Mouse (Mus musculus) liver (tissue): ENCODE measurements around the gene Clec1b.

Experiments
- DNase-seq: peaks from one replicate; pipeline ENCODE4 v3.0.0-alpha.2; 2020; ENCODE audit warnings: mixed read lengths

Gene Clec1b

DNA sequence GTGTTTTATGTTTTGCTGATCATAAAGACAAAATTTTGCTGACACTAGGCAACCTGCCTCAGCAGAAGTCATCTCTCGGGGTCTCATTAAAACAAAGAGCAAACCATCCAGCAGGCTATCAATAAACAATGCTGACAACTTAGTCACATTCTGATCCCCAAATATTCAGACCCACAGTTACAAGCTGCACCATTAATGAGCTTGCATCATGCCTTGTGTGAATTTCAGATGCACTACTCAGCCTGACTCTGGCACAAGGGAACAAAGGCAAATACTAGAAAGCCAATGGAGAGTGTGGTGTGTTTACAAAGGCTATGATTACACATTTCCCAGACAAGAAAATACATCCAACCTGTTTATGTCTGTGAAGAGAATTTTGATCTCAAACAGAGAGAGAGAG, 17.1 kb downstream of the Clec1b start:
- no peak for DNase-seq

DNA sequence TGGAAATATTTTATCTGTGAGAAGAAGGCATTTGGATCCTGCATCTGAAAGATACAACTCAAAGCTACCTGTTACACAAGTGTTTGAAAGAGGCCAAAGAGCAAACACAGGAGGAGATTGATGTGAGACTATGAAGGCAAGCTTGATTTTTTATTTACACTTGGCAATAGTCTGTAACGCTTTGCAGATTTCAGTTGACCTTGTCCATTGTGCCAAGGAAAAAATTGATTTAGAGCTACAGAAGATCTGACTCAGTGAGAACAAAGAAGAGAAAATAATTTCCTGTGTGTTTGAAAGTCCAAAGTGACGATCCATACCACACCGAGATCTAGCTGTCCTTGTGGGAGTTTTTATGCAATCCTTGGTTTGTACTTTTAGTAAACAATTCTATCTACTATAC, 25.2 kb downstream of the Clec1b start:
- DNase-seq, result no peak

- peak; percentile 28 for DNase-seq
Measured at GRCm38 (mm10) chr6:129423040-129423733, 26.1 kb downstream of the Clec1b start.

- DNase-seq, result peak; percentile 65
Measured at GRCm38 (mm10) chr6:129423734-129424072, 26.6 kb downstream of the Clec1b start.

DNA sequence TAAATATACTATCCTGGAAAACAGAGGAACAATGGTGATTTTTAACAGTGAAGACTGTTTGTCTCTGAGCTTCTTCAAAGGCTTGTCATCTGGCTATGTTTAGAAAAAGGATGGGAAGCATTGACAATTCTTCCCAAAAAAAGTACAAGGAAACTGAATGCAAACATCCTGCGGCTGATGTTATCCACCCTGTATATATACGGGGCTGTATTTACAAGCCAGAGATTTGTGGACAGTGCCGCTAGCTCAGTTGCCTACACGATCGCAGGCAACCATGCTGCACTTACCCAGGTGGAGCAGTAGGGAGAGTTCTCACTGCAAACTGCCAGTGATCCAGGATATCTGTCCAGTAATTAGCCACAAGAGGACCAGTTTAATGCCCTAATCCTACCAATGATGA, 28.1 kb downstream of the Clec1b start:
- no peak for DNase-seq

GRCm38 (mm10) chr6:129425812-129426211, 28.7 kb downstream of the Clec1b start:
- no peak for DNase-seq

DNA sequence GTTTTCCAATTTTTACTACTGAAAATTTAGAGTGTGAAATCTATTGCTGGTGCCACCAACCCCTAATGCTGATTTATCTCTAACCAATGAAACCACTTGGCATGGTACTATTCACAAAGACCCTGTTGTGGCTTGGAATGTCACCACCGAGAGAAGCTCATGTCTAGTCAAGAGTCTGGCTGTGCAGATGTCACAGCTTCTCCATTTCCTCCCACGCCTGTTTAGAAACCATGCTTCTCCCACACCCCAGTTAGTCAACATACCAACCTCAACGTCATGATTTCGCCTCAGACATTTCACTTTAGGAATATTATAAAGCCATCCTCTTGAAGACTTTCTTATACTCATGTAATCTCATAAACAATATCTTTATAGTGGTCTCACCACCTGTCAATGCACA, 30.2 kb downstream of the Clec1b start:
- no peak for DNase-seq

DNA sequence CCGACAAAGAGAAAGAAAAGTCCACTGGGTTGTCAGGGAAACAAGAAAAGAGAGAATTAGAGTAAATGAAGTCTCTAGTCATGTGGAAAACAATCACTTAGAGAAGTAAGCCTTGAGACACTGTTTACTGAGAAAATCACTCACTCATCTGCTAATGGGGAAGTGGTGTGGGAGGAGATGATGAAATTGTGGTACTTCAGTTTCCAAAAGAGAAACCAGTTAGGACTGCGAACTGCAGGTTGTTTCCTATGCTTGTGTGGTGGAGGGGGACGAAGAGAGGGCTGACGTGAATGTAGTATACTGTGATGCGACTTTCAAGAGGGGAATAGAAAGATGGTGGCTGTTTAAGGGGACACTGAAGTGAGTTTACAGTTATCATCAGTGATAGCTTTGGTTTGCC, 37.1 kb downstream of the Clec1b start:
- no peak for DNase-seq

- DNase-seq, result no peak
Measured at GRCm38 (mm10) chr6:129436025-129436424, 38.9 kb downstream of the Clec1b start.

DNA sequence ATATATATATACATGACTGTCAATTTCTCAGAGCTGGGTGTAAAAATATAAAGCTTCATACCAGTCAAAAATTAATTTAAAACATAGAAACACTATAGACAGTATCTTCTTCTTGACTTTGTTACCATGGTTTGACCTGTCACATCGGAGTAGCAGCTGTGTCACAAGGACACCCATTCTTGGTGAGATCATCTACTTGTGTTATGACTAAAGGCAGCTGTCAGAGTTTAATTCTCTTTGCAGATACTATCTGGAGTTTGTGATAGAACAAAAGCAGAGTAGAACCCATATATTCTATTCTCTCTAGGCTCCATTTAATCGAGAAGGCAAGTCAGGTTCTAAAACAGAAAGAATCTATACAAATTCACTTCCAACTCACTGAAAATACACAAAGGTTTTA, 40.9 kb downstream of the Clec1b start:
- no peak for DNase-seq

GRCm38 (mm10) chr6:129449743-129450142, 52.6 kb downstream of the Clec1b start:
- DNase-seq, result no peak

GRCm38 (mm10) chr6:129451411-129452039, 54.4 kb downstream of the Clec1b start, which contains the start of gene Clec1a:
TSS of gene Clec1a (minus strand) at chr6:129452000.
- peak; percentile 7 for DNase-seq
